Mouse (Mus musculus): ENCODE measurements around the gene Tmem132c. TPM values are rescaled to one million over a fixed set of nuclear protein-coding genes. Genes with fewer than 3 reads are reported as not detected.

Tmem132c gene
- polyA plus RNA-seq, 1 experiment from 2014 or later, result 51.8 TPM

GRCm38 (mm10) chr5:127431561-127431960, 190.0 kb downstream of the Tmem132c start:
- WGBS, result 72% methylated on average over 9 of the region's 9 CpGs
- no peak overlapping the region for H3K9ac ChIP-seq
- H3K36me3 ChIP-seq, result no peaks in the 10 kb centered on the region
- H3K4me3 ChIP-seq, result no peak overlapping the region
- H3K27me3 ChIP-seq, result no peaks in the 10 kb centered on the region
- H3K9me3 ChIP-seq, result no peaks in the 10 kb centered on the region
- no peaks in the 10 kb centered on the region for H3K4me1 ChIP-seq
- no peak overlapping the region for H3K27ac ChIP-seq
- no peak overlapping the region for H3K4me2 ChIP-seq (replicated peaks)
- ATAC-seq (ENCODE audit: insufficient number of reproducible peaks, insufficient read depth, low FRiP score, low TSS enrichment), result no peak

GRCm38 (mm10) chr5:127436836-127437235, 195.2 kb downstream of the Tmem132c start:
- Histone ChIP-seq H3K36me3 (no peaks in the 10 kb centered on the region), H3K27ac (no peak overlapping the region), H3K9ac (no peak overlapping the region), H3K27me3 (no peaks in the 10 kb centered on the region), H3K9me3 (no peaks in the 10 kb centered on the region), H3K4me3 (no peak overlapping the region), H3K4me2 (replicated peaks) (no peak overlapping the region), H3K4me1 (peaks cover under 1% of the 10 kb centered on the region)
- no peak for ATAC-seq (ENCODE audit: insufficient number of reproducible peaks, insufficient read depth, low FRiP score, low TSS enrichment)
- WGBS, result 89% methylated on average over 5 of the region's 5 CpGs

- no peak for ATAC-seq (ENCODE audit: insufficient number of reproducible peaks, insufficient read depth, low FRiP score, low TSS enrichment)
- Histone ChIP-seq H3K4me1 (peaks cover 4% of the 10 kb centered on the region), H3K27ac (no peak overlapping the region), H3K9ac (no peak overlapping the region), H3K9me3 (no peaks in the 10 kb centered on the region), H3K4me3 (no peak overlapping the region), H3K36me3 (no peaks in the 10 kb centered on the region), H3K27me3 (no peaks in the 10 kb centered on the region), H3K4me2 (replicated peaks) (no peak overlapping the region)
- 94% methylated on average over 4 of the region's 4 CpGs for WGBS
Measured at GRCm38 (mm10) chr5:127438639-127439038, 197.0 kb downstream of the Tmem132c start.

GRCm38 (mm10) chr5:127441963-127442362, 200.4 kb downstream of the Tmem132c start:
- H3K9me3 ChIP-seq, result no peaks in the 10 kb centered on the region
- no peak overlapping the region for H3K27ac ChIP-seq
- no peak overlapping the region for H3K9ac ChIP-seq
- ATAC-seq (ENCODE audit: insufficient number of reproducible peaks, insufficient read depth, low FRiP score, low TSS enrichment), result no peak
- peaks cover 4% of the 10 kb centered on the region for H3K4me1 ChIP-seq
- H3K27me3 ChIP-seq, result no peaks in the 10 kb centered on the region
- H3K36me3 ChIP-seq, result no peaks in the 10 kb centered on the region
- no peak overlapping the region for H3K4me2 ChIP-seq (replicated peaks)
- no peak overlapping the region for H3K4me3 ChIP-seq
- WGBS, result 49% methylated on average over 10 of the region's 10 CpGs

GRCm38 (mm10) chr5:127453580-127453979, 212.0 kb downstream of the Tmem132c start:
- no peaks in the 10 kb centered on the region for H3K4me1 ChIP-seq
- no peaks in the 10 kb centered on the region for H3K36me3 ChIP-seq
- H3K4me2 ChIP-seq (replicated peaks), result no peak overlapping the region
- H3K9ac ChIP-seq, result no peak overlapping the region
- 25% methylated on average over 4 of the region's 4 CpGs for WGBS
- no peak overlapping the region for H3K27ac ChIP-seq
- H3K9me3 ChIP-seq, result no peaks in the 10 kb centered on the region
- no peak for ATAC-seq (ENCODE audit: insufficient number of reproducible peaks, insufficient read depth, low FRiP score, low TSS enrichment)
- H3K27me3 ChIP-seq, result no peaks in the 10 kb centered on the region
- no peak overlapping the region for H3K4me3 ChIP-seq

- no peak overlapping the region for H3K9ac ChIP-seq
- H3K4me1 ChIP-seq, result no peaks in the 10 kb centered on the region
- H3K27me3 ChIP-seq, result no peaks in the 10 kb centered on the region
- H3K9me3 ChIP-seq, result no peaks in the 10 kb centered on the region
- 78% methylated on average over 7 of the region's 7 CpGs for WGBS
- no peak overlapping the region for H3K4me2 ChIP-seq (replicated peaks)
- H3K4me3 ChIP-seq, result no peak overlapping the region
- no peaks in the 10 kb centered on the region for H3K36me3 ChIP-seq
- ATAC-seq (ENCODE audit: insufficient number of reproducible peaks, insufficient read depth, low FRiP score, low TSS enrichment), result no peak
- H3K27ac ChIP-seq, result no peak overlapping the region
Measured at GRCm38 (mm10) chr5:127454068-127454467, 212.5 kb downstream of the Tmem132c start.

GRCm38 (mm10) chr5:127456076-127456475, 214.5 kb downstream of the Tmem132c start:
- Histone ChIP-seq H3K9ac (no peak overlapping the region), H3K27ac (no peak overlapping the region), H3K4me1 (no peaks in the 10 kb centered on the region), H3K4me2 (replicated peaks) (no peak overlapping the region), H3K36me3 (no peaks in the 10 kb centered on the region), H3K4me3 (no peak overlapping the region), H3K27me3 (no peaks in the 10 kb centered on the region), H3K9me3 (no peaks in the 10 kb centered on the region)
- no peak for ATAC-seq (ENCODE audit: insufficient number of reproducible peaks, insufficient read depth, low FRiP score, low TSS enrichment)
- WGBS, result 91% methylated on average over 10 of the region's 10 CpGs

GRCm38 (mm10) chr5:127468151-127468550, 226.5 kb downstream of the Tmem132c start:
- no peak overlapping the region for H3K27ac ChIP-seq
- H3K4me3 ChIP-seq, result no peak overlapping the region
- H3K4me1 ChIP-seq, result 0 out of 2 replicates have a peak, but pooled peaks cover 3% of the 10 kb centered on the region
- peaks cover 3% of the 10 kb centered on the region; the same call in 1 of the 2 replicates for H3K36me3 ChIP-seq
- no peaks in the 10 kb centered on the region for H3K9me3 ChIP-seq
- H3K27me3 ChIP-seq, result no peaks in the 10 kb centered on the region
- H3K9ac ChIP-seq, result no peak overlapping the region
- no peak overlapping the region for H3K4me2 ChIP-seq (replicated peaks)
- no peak for ATAC-seq (ENCODE audit: insufficient number of reproducible peaks, insufficient read depth, low FRiP score, low TSS enrichment)
- whole genome bisulfite sequencing, result 48% methylated on average over 5 of the region's 5 CpGs

GRCm38 (mm10) chr5:127470351-127470750, 228.7 kb downstream of the Tmem132c start:
- H3K4me2 ChIP-seq (replicated peaks), result no peak overlapping the region
- 20% methylated on average over 3 of the region's 3 CpGs for WGBS
- H3K27ac ChIP-seq, result no peak overlapping the region
- H3K9ac ChIP-seq, result no peak overlapping the region
- H3K9me3 ChIP-seq, result no peaks in the 10 kb centered on the region
- no peak for ATAC-seq (ENCODE audit: insufficient number of reproducible peaks, insufficient read depth, low FRiP score, low TSS enrichment)
- H3K4me3 ChIP-seq, result no peak overlapping the region
- 0 out of 2 replicates have a peak, but pooled peaks cover 3% of the 10 kb centered on the region for H3K4me1 ChIP-seq
- no peaks in the 10 kb centered on the region for H3K27me3 ChIP-seq
- no peaks in the 10 kb centered on the region for H3K36me3 ChIP-seq

- Histone ChIP-seq H3K9ac (no peak overlapping the region), H3K36me3 (no peaks in the 10 kb centered on the region), H3K27me3 (no peaks in the 10 kb centered on the region), H3K9me3 (no peaks in the 10 kb centered on the region), H3K4me1 (0 out of 2 replicates have a peak, but pooled peaks cover 3% of the 10 kb centered on the region), H3K4me2 (replicated peaks) (no peak overlapping the region), H3K27ac (no peak overlapping the region), H3K4me3 (no peak overlapping the region)
- 65% methylated on average over 5 of the region's 5 CpGs for WGBS
- ATAC-seq (ENCODE audit: insufficient number of reproducible peaks, insufficient read depth, low FRiP score, low TSS enrichment), result no peak
Measured at GRCm38 (mm10) chr5:127471902-127472301, 230.3 kb downstream of the Tmem132c start.

- Histone ChIP-seq H3K4me3 (no peak overlapping the region), H3K9ac (no peak overlapping the region), H3K4me2 (replicated peaks) (no peak overlapping the region), H3K36me3 (no peaks in the 10 kb centered on the region), H3K4me1 (peaks cover 9% of the 10 kb centered on the region; the same call in 1 of the 2 replicates), H3K27me3 (no peaks in the 10 kb centered on the region), H3K27ac (no peak overlapping the region), H3K9me3 (no peaks in the 10 kb centered on the region)
- ATAC-seq (ENCODE audit: insufficient number of reproducible peaks, insufficient read depth, low FRiP score, low TSS enrichment), result no peak
- WGBS, result 28% methylated on average over 2 of the region's 2 CpGs
Measured at GRCm38 (mm10) chr5:127473706-127474105, 232.1 kb downstream of the Tmem132c start.

GRCm38 (mm10) chr5:127474856-127475255, 233.2 kb downstream of the Tmem132c start:
- Histone ChIP-seq H3K4me2 (replicated peaks) (no peak overlapping the region), H3K36me3 (no peaks in the 10 kb centered on the region), H3K27me3 (no peaks in the 10 kb centered on the region), H3K9me3 (no peaks in the 10 kb centered on the region), H3K4me1 (peaks cover 9% of the 10 kb centered on the region; the same call in 1 of the 2 replicates), H3K27ac (no peak overlapping the region), H3K9ac (no peak overlapping the region), H3K4me3 (no peak overlapping the region)
- 84% methylated on average over 6 of the region's 6 CpGs for WGBS
- ATAC-seq (ENCODE audit: insufficient number of reproducible peaks, insufficient read depth, low FRiP score, low TSS enrichment), result no peak

- 53% methylated on average over 9 of the region's 9 CpGs for WGBS
- Histone ChIP-seq H3K36me3 (no peaks in the 10 kb centered on the region), H3K9me3 (no peaks in the 10 kb centered on the region), H3K27ac (no peak overlapping the region), H3K9ac (no peak overlapping the region), H3K4me3 (no peak overlapping the region), H3K27me3 (no peaks in the 10 kb centered on the region), H3K4me1 (peaks cover 6% of the 10 kb centered on the region; the same call in 1 of the 2 replicates), H3K4me2 (replicated peaks) (no peak overlapping the region)
- ATAC-seq (ENCODE audit: insufficient number of reproducible peaks, insufficient read depth, low FRiP score, low TSS enrichment), result no peak
Measured at GRCm38 (mm10) chr5:127477790-127478189, 236.2 kb downstream of the Tmem132c start.
